Mouse (Mus musculus) liver, embryonic 12.5 days (tissue): Measurements from ENCODE around the gene Fut8. TPM values are rescaled to one million over a fixed set of nuclear protein-coding genes. Genes with fewer than 3 reads are reported as not detected.

Experiments used
- ATAC-seq: fragments of 200-750 bp; cut with Nextera tagmentation; 2 replicates; pipeline ENCODE4 v1.8.0; 2017; ENCODE audit warnings: moderate number of reproducible peaks, mild to moderate bottlenecking, moderate library complexity
- H3K27ac ChIP-seq: fragments of 300-500 bp; sonication (generic); 2 replicates; pipeline ENCODE4 v1.5.1; 2016; ENCODE audit warnings: mild to moderate bottlenecking
- H3K27me3 ChIP-seq: fragments of 300-500 bp; sonication (generic); replicated peaks from 2 replicates; pipeline ENCODE4 v1.6.1; 2016; ENCODE audit warnings: mild to moderate bottlenecking, moderate library complexity
- H3K36me3 ChIP-seq: fragments of 300-500 bp; sonication (generic); 2 replicates; pipeline ENCODE4 v1.6.1; 2016; ENCODE audit warnings: mild to moderate bottlenecking, moderate library complexity
- H3K4me1 ChIP-seq: fragments of 300-500 bp; sonication (generic); 2 replicates; pipeline ENCODE4 v1.6.1; 2016
- H3K4me2 ChIP-seq: fragments of 300-500 bp; sonication (generic); 2 replicates; pipeline ENCODE4 v1.6.1; 2016; ENCODE audit warnings: mild to moderate bottlenecking, moderate library complexity
- H3K4me3 ChIP-seq: fragments of 300-500 bp; sonication (generic); 2 replicates; pipeline ENCODE4 v1.5.1; 2016; ENCODE audit warnings: mild to moderate bottlenecking, moderate library complexity
- H3K9ac ChIP-seq: fragments of 300-500 bp; sonication (generic); 2 replicates; pipeline ENCODE4 v1.6.1; 2016; ENCODE audit warnings: mild to moderate bottlenecking, moderate library complexity
- H3K9me3 ChIP-seq: fragments of 300-500 bp; sonication (generic); replicated peaks from 2 replicates; pipeline ENCODE4 v1.6.1; 2016; ENCODE audit warnings: mild to moderate bottlenecking, moderate library complexity
- WGBS: fragments of 180-500 bp; shearing (Covaris S2); methylation state at CpG from one replicate; pipeline ENCODE4 v1.1.7; 2016; ENCODE audit not compliant: insufficient replicate concordance; 5-methylcytosine and 5-hydroxymethylcytosine counted together
- polyA plus RNA-seq: library from polyadenylated mRNA; unstranded; fragments of >200 nt; fragmentation: Nextera tagmentation; extraction: Ambion mirVana; gene quantifications from 2 replicates; pipeline ENCODE4 v1.2.1, GENCODE M21; 2016

Gene Fut8
- polyA plus RNA-seq, 1 experiment from 2014 or later = 21.3 TPM

DNA sequence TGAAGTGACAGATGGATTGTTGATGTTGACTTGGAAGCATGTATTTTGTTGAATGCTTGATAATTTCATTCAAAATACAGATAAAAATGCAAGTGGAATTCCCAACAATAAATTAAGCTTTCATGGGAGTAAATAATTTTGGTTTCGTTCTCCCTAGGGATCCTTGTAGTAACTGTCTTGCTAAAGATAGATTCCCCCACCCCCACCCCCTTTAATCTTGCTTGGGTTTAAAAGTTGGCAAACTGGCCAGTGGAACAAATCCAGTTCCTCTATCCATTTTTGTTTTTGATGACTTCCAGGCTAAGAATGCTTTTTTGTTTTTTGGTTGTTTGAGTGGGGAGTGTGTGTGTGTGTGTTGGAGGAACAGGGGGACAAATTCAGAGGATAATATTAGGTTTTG is 108.6 kb downstream of the Fut8 start:
- ATAC-seq = no peak
- Histone ChIP-seq H3K4me2 (no peak overlapping the region), H3K9ac (no peak overlapping the region), H3K9me3 (no peaks in the 10 kb centered on the region), H3K27ac (no peak overlapping the region), H3K27me3 (no peaks in the 10 kb centered on the region), H3K4me1 (no peaks in the 10 kb centered on the region), H3K4me3 (no peak overlapping the region), H3K36me3 (no peaks in the 10 kb centered on the region)
- WGBS = 71% methylated on average over 1 of the region's 1 CpGs

GRCm38 (mm10) chr12:77349543-77349942 is 111.6 kb downstream of the Fut8 start:
- H3K9ac ChIP-seq = no peak overlapping the region
- no peaks in the 10 kb centered on the region for H3K4me1 ChIP-seq
- no peak overlapping the region for H3K27ac ChIP-seq
- H3K9me3 ChIP-seq = no peaks in the 10 kb centered on the region
- no peaks in the 10 kb centered on the region for H3K27me3 ChIP-seq
- H3K4me3 ChIP-seq = no peak overlapping the region
- no peak overlapping the region for H3K4me2 ChIP-seq
- H3K36me3 ChIP-seq = no peaks in the 10 kb centered on the region
- ATAC-seq = no peak

DNA sequence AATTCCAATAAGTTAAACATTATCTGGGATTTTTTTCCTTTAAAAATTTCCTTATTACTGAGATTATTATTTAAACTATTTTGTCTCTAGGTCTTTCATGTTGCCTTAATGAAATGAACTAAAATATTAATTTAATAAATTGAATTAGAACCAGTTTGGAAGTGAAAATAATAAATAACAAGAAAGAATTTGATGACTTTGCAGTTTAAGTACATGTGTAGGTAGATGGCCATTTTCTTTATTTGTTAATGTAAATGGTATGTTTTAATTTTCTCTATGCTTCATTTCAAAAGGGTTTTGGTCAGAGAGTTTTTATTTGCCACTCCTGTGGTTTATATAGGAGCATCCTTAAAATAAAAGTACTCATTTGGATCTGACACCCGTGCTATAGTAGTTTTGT is 177.8 kb downstream of the Fut8 start:
- Histone ChIP-seq H3K27ac (no peak overlapping the region), H3K36me3 (peaks cover 6% of the 10 kb centered on the region; the same call in 1 of the 2 replicates), H3K4me1 (no peaks in the 10 kb centered on the region), H3K27me3 (no peaks in the 10 kb centered on the region), H3K9ac (no peak overlapping the region), H3K9me3 (no peaks in the 10 kb centered on the region), H3K4me2 (no peak overlapping the region), H3K4me3 (no peak overlapping the region)
- ATAC-seq = no peak
- 82% methylated on average over 1 of the region's 1 CpGs for WGBS

- H3K9ac ChIP-seq = no peak overlapping the region
- no peak for ATAC-seq
- WGBS = 68% methylated on average over 6 of the region's 6 CpGs
- no peaks in the 10 kb centered on the region for H3K4me1 ChIP-seq
- no peaks in the 10 kb centered on the region for H3K36me3 ChIP-seq
- no peaks in the 10 kb centered on the region for H3K9me3 ChIP-seq
- H3K27me3 ChIP-seq = no peaks in the 10 kb centered on the region
- H3K4me2 ChIP-seq = no peak overlapping the region
- H3K27ac ChIP-seq = no peak overlapping the region
- H3K4me3 ChIP-seq = no peak overlapping the region
Measured at GRCm38 (mm10) chr12:77421667-77422393, 183.9 kb downstream of the Fut8 start.

GRCm38 (mm10) chr12:77426093-77426492 is 188.2 kb downstream of the Fut8 start:
- no peak overlapping the region for H3K9ac ChIP-seq

GRCm38 (mm10) chr12:77428165-77428564 is 190.2 kb downstream of the Fut8 start:
- no peak for ATAC-seq
- Histone ChIP-seq H3K4me3 (no peak overlapping the region), H3K36me3 (no peaks in the 10 kb centered on the region), H3K9me3 (no peaks in the 10 kb centered on the region), H3K9ac (no peak overlapping the region), H3K27ac (no peak overlapping the region), H3K4me1 (no peaks in the 10 kb centered on the region), H3K27me3 (no peaks in the 10 kb centered on the region), H3K4me2 (no peak overlapping the region)
- 45% methylated on average over 1 of the region's 1 CpGs for WGBS

More at GRCm38 (mm10) chr12:77426093-77426492, 188.2 kb downstream of the Fut8 start:
- 87% methylated on average over 3 of the region's 3 CpGs for WGBS
- H3K4me2 ChIP-seq = no peak overlapping the region
- H3K9me3 ChIP-seq = no peaks in the 10 kb centered on the region
- no peaks in the 10 kb centered on the region for H3K4me1 ChIP-seq
- no peaks in the 10 kb centered on the region for H3K36me3 ChIP-seq
- no peaks in the 10 kb centered on the region for H3K27me3 ChIP-seq
- H3K27ac ChIP-seq = no peak overlapping the region
- no peak overlapping the region for H3K4me3 ChIP-seq
- ATAC-seq = no peak

GRCm38 (mm10) chr12:77429381-77429780 is 191.5 kb downstream of the Fut8 start:
- no peaks in the 10 kb centered on the region for H3K4me1 ChIP-seq
- no peak overlapping the region for H3K4me2 ChIP-seq
- no peak overlapping the region for H3K27ac ChIP-seq
- H3K4me3 ChIP-seq = no peak overlapping the region
- H3K36me3 ChIP-seq = no peaks in the 10 kb centered on the region
- no peaks in the 10 kb centered on the region for H3K27me3 ChIP-seq
- no peaks in the 10 kb centered on the region for H3K9me3 ChIP-seq
- no peak for ATAC-seq
- no peak overlapping the region for H3K9ac ChIP-seq

- Histone ChIP-seq H3K9me3 (no peaks in the 10 kb centered on the region), H3K9ac (no peak overlapping the region), H3K4me1 (no peaks in the 10 kb centered on the region), H3K4me2 (no peak overlapping the region), H3K36me3 (no peaks in the 10 kb centered on the region), H3K27ac (no peak overlapping the region), H3K27me3 (no peaks in the 10 kb centered on the region), H3K4me3 (no peak overlapping the region)
- WGBS = 66% methylated on average over 2 of the region's 2 CpGs
- no peak for ATAC-seq
Measured at GRCm38 (mm10) chr12:77436733-77437132, 198.8 kb downstream of the Fut8 start.

- ATAC-seq = no peak
- Histone ChIP-seq H3K9ac (no peak overlapping the region), H3K27me3 (no peaks in the 10 kb centered on the region), H3K27ac (no peak overlapping the region), H3K4me2 (no peak overlapping the region), H3K9me3 (no peaks in the 10 kb centered on the region), H3K36me3 (peaks cover 5% of the 10 kb centered on the region; the same call in 1 of the 2 replicates), H3K4me1 (no peaks in the 10 kb centered on the region), H3K4me3 (no peak overlapping the region)
- WGBS = 76% methylated on average over 2 of the region's 2 CpGs
Measured at GRCm38 (mm10) chr12:77450816-77451215, 212.9 kb downstream of the Fut8 start.

GRCm38 (mm10) chr12:77466178-77466577 is 228.3 kb downstream of the Fut8 start:
- whole genome bisulfite sequencing = 81% methylated on average over 1 of the region's 1 CpGs
- no peak overlapping the region for H3K9ac ChIP-seq
- no peak overlapping the region for H3K4me3 ChIP-seq
- H3K27me3 ChIP-seq = no peaks in the 10 kb centered on the region
- no peaks in the 10 kb centered on the region for H3K9me3 ChIP-seq
- H3K27ac ChIP-seq = no peak overlapping the region
- no peaks in the 10 kb centered on the region for H3K36me3 ChIP-seq
- H3K4me1 ChIP-seq = no peaks in the 10 kb centered on the region
- ATAC-seq = no peak
- no peak overlapping the region for H3K4me2 ChIP-seq

- Histone ChIP-seq H3K27ac (no peak overlapping the region), H3K9me3 (no peaks in the 10 kb centered on the region), H3K36me3 (peaks cover 4% of the 10 kb centered on the region), H3K27me3 (no peaks in the 10 kb centered on the region), H3K4me2 (no peak overlapping the region), H3K4me1 (no peaks in the 10 kb centered on the region), H3K9ac (no peak overlapping the region), H3K4me3 (no peak overlapping the region)
- ATAC-seq = no peak
- WGBS = 72% methylated on average over 2 of the region's 2 CpGs
Measured at GRCm38 (mm10) chr12:77479931-77480330, 242.0 kb downstream of the Fut8 start.

DNA sequence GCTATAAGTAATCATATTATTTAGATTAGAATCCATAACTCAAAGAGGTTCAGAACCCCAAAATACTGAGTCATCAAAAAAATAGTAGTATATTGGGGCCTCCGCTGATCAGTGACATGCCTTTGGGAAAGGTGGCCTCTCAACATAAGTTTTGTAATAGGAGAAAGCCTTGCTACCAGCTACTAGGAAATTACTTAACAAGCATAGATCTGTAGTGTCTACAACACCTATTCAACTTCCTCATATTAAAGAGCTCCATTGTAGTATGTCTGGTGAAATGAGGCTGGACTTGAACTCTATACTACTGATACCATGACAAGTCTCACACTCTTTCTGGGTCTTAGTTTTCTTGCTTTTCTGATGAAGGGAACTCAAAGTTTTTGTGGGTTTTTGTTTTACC is 243.2 kb downstream of the Fut8 start:
- Histone ChIP-seq H3K4me2 (no peak overlapping the region), H3K27ac (no peak overlapping the region), H3K36me3 (no peaks in the 10 kb centered on the region), H3K9ac (no peak overlapping the region), H3K9me3 (no peaks in the 10 kb centered on the region), H3K4me1 (no peaks in the 10 kb centered on the region), H3K4me3 (no peak overlapping the region), H3K27me3 (no peaks in the 10 kb centered on the region)
- no peak for ATAC-seq
- WGBS = 90% methylated on average over 1 of the region's 1 CpGs

DNA sequence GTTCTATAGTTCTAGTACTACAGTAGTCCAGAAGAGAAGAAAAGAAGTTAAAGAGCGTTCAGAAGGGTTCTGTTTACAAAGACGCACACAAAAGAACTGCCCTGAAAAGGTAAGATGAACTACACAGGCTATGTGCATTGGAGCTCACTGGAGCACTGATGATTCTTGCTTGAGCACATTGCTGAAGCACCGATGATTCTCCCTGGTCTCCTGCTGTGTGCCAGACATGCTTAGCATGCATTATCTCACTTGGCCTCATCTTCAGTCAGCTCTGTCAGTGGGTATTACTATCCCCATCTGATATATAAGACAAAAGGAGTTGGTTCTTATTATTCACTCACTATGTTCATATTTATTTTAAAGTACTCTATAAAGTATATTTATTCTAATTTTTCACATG is 243.9 kb downstream of the Fut8 start:
- Histone ChIP-seq H3K27me3 (no peaks in the 10 kb centered on the region), H3K9ac (no peak overlapping the region), H3K36me3 (no peaks in the 10 kb centered on the region), H3K4me2 (no peak overlapping the region), H3K4me1 (no peaks in the 10 kb centered on the region), H3K4me3 (no peak overlapping the region), H3K27ac (no peak overlapping the region), H3K9me3 (no peaks in the 10 kb centered on the region)
- WGBS = 67% methylated on average over 3 of the region's 3 CpGs
- ATAC-seq = no peak
